Mouse (Mus musculus): ENCODE data around the gene Emcn. TPM values are rescaled to one million over a fixed set of nuclear protein-coding genes. Genes with fewer than 3 reads are reported as not detected.

Gene Emcn
- 5.5 and 5.8 TPM in 2 replicates for polyA plus RNA-seq (2021; fragmentation: Nextera tagmentation)
- long read RNA-seq, experiment 1, transcript Emcn-202 (12 exons, 2,588 nt) = major isoform, 6 of 6 reads
- long read RNA-seq, experiment 1, partial matches to known transcripts = 0 of 6 reads
- long read RNA-seq, experiment 1, other reads (novel, unspliced or antisense) = 0 of 6 reads
- long read RNA-seq, experiment 2, transcript Emcn-202 (12 exons, 2,588 nt) = major isoform, 9 of 9 reads
- long read RNA-seq, experiment 2, partial matches to known transcripts = 0 of 9 reads
- long read RNA-seq, experiment 2, other reads (novel, unspliced or antisense) = 0 of 9 reads

GRCm38 (mm10) chr3:137340938-137341337, at the start of gene Emcn:
Gene Emcn, plus strand, starts transcription at chr3:137341067.

Measured in left cerebral cortex, adult 6 months (tissue).